Mouse (Mus musculus) CH12.LX (cell line): Measurements from ENCODE around the gene Plppr3. TPM values are rescaled to one million over a fixed set of nuclear protein-coding genes. Genes with fewer than 3 reads are reported as not detected.

Experiments
- DNase-seq: peaks from one replicate; pipeline ENCODE4 v3.0.0-alpha.2; 2013; ENCODE audit errors: extremely low read depth
- H3K27ac ChIP-seq: 2 replicates; pipeline ENCODE4 v1.5.1; 2012; ENCODE audit warnings: low read depth, mild to moderate bottlenecking, control low read depth, moderate library complexity; ENCODE audit not compliant: insufficient read depth
- H3K27me3 ChIP-seq: replicated peaks from 2 replicates; pipeline ENCODE3; 2012; ENCODE audit warnings: inconsistent platforms
- H3K36me3 ChIP-seq, 2 experiments: replicated peaks in 1 of 2; 2 replicates each; pipeline versions ENCODE3 to v1.6.1; 2012; ENCODE audit warnings: inconsistent platforms in 1 of 2, low read length in 1 of 2, mild to moderate bottlenecking in 1 of 2, mixed read lengths in 1 of 2, moderate library complexity in 1 of 2; ENCODE audit not compliant: control insufficient read depth in 1 of 2, insufficient read depth in 1 of 2
- H3K4me1 ChIP-seq, 2 experiments: 2 replicates each; pipeline ENCODE4 v1.6.1; 2012; ENCODE audit warnings: inconsistent platforms in 1 of 2, moderate library complexity in 1 of 2; ENCODE audit not compliant: insufficient read depth in 2 of 2, control insufficient read depth in 1 of 2
- H3K4me2 ChIP-seq: 2 replicates; pipeline ENCODE4 v1.6.1; 2012; ENCODE audit warnings: low read depth, mild to moderate bottlenecking, control low read depth; ENCODE audit not compliant: poor library complexity, insufficient read depth, severe bottlenecking
- H3K4me3 ChIP-seq, 3 experiments: fragments of 150-350 bp in 1 of 3; sonication (generic) in 1 of 3; replicated peaks in 1 of 3; 2 replicates each; pipeline versions ENCODE3 to v1.5.1; 2011 to 2012; ENCODE audit warnings: low read depth in 2 of 3, low read length in 2 of 3, mild to moderate bottlenecking in 2 of 3, moderate library complexity in 2 of 3, control low read depth in 1 of 3, improper control_type of control experiment in 1 of 3, inconsistent platforms in 1 of 3, mixed read lengths in 1 of 3; ENCODE audit not compliant: poor library complexity in 1 of 3
- H3K79me2 ChIP-seq: replicated peaks from 2 replicates; pipeline ENCODE4 v1.6.1; 2012; ENCODE audit warnings: mild to moderate bottlenecking, moderate library complexity; ENCODE audit not compliant: control insufficient read depth, poor library complexity, insufficient read depth, severe bottlenecking; ENCODE audit errors: extremely low read depth
- H3K9ac ChIP-seq: 2 replicates; pipeline ENCODE4 v1.6.1; 2012; ENCODE audit warnings: low read depth, mild to moderate bottlenecking, control low read depth, moderate library complexity; ENCODE audit not compliant: insufficient read depth
- H3K9me3 ChIP-seq: replicated peaks from 2 replicates; pipeline ENCODE3; 2012; ENCODE audit warnings: low read length, inconsistent platforms, mixed read lengths
- CHD2 ChIP-seq: IDR thresholded peaks from 2 replicates; pipeline ENCODE4 v1.6.1; 2011; ENCODE audit warnings: low read length, improper control_type of control experiment
- E2F4 ChIP-seq: IDR thresholded peaks from 2 replicates; pipeline ENCODE4 v1.6.1; 2011; ENCODE audit warnings: low read depth, low read length, improper control_type of control experiment; ENCODE audit not compliant: insufficient replicate concordance
- GABPA ChIP-seq: IDR thresholded peaks from 2 replicates; pipeline ENCODE4 v1.6.1; 2012; ENCODE audit warnings: low read depth, low read length, improper control_type of control experiment, inconsistent platforms; ENCODE audit not compliant: insufficient replicate concordance
- HCFC1 ChIP-seq: IDR thresholded peaks from 2 replicates; pipeline ENCODE4 v1.6.1; 2012; ENCODE audit warnings: low read depth, mild to moderate bottlenecking, inconsistent platforms, low read length, improper control_type of control experiment
- JUN ChIP-seq: IDR thresholded peaks from 2 replicates; pipeline ENCODE4 v1.6.1; 2011; ENCODE audit warnings: low read depth, mild to moderate bottlenecking, low read length, improper control_type of control experiment, moderate library complexity; ENCODE audit not compliant: insufficient read depth
- JUND ChIP-seq: conservative IDR thresholded peaks from 2 replicates; pipeline ENCODE4 v1.6.1; 2011; ENCODE audit warnings: low read depth, low read length, improper control_type of control experiment
- MAFK ChIP-seq: IDR thresholded peaks from 2 replicates; pipeline ENCODE4 v1.6.1; 2011; ENCODE audit warnings: low read length, improper control_type of control experiment; ENCODE audit not compliant: insufficient replicate concordance
- MAX ChIP-seq: IDR thresholded peaks from 2 replicates; pipeline ENCODE4 v1.6.1; 2011; ENCODE audit warnings: low read length, improper control_type of control experiment
- MEF2A ChIP-seq: IDR thresholded peaks from 2 replicates; pipeline ENCODE4 v1.6.1; 2014; ENCODE audit warnings: low read depth, mild to moderate bottlenecking, inconsistent platforms, low read length, improper control_type of control experiment, borderline replicate concordance
- MYC ChIP-seq: IDR thresholded peaks from 2 replicates; pipeline ENCODE4 v1.6.1; 2011; ENCODE audit warnings: low read depth, mild to moderate bottlenecking, improper control_type of control experiment, low read length
- NRF1 ChIP-seq: IDR thresholded peaks from 2 replicates; pipeline ENCODE4 v1.6.1; 2014; ENCODE audit warnings: low read depth, mild to moderate bottlenecking, inconsistent platforms, low read length, improper control_type of control experiment, moderate library complexity
- POLR2AphosphoS2 ChIP-seq: IDR thresholded peaks from 2 replicates; pipeline ENCODE4 v1.6.1; 2011; ENCODE audit warnings: low read depth, low read length, improper control_type of control experiment
- RAD21 ChIP-seq: IDR thresholded peaks from 2 replicates; pipeline ENCODE4 v1.6.1; 2011; ENCODE audit warnings: low read depth, mild to moderate bottlenecking, low read length, improper control_type of control experiment, moderate library complexity
- TBP ChIP-seq: conservative IDR thresholded peaks from 2 replicates; pipeline ENCODE4 v1.6.1; 2011; ENCODE audit warnings: low read depth, low read length, improper control_type of control experiment
- UBTF ChIP-seq: IDR thresholded peaks from 2 replicates; pipeline ENCODE4 v1.6.1; 2012; ENCODE audit warnings: low read depth, mild to moderate bottlenecking, inconsistent platforms, low read length, improper control_type of control experiment, moderate library complexity
- ZC3H11A ChIP-seq: IDR thresholded peaks from 2 replicates; pipeline ENCODE4 v1.6.1; 2012; ENCODE audit warnings: low read depth, mild to moderate bottlenecking, inconsistent platforms, low read length, improper control_type of control experiment
- ZKSCAN1 ChIP-seq: IDR thresholded peaks from 2 replicates; pipeline ENCODE4 v1.6.1; 2012; ENCODE audit warnings: low read depth, inconsistent platforms, low read length, improper control_type of control experiment, borderline replicate concordance
- ZMIZ1 ChIP-seq: IDR thresholded peaks from 2 replicates; pipeline ENCODE4 v1.6.1; 2012; ENCODE audit warnings: low read depth, mild to moderate bottlenecking, inconsistent platforms, low read length, improper control_type of control experiment
- ZNF384 ChIP-seq: IDR thresholded peaks from 2 replicates; pipeline ENCODE4 v1.6.1; 2012; ENCODE audit warnings: low read depth, low read length, improper control_type of control experiment, inconsistent platforms
- dilution Hi-C: fragments of 300-500 bp; cut with MboI; formaldehyde crosslinking; loops from 2 replicates; pipeline ENCODE4 v1.14.3; 2020; ENCODE audit warnings: low sequenced_read_pairs; ENCODE audit not compliant: extremely low pct_unique_long_range_greater_than_20kb, extremely low pct_ligation_motif_present
- in situ Hi-C: fragments of 300-500 bp; cut with MboI; formaldehyde crosslinking; loops from 3 replicates; pipeline ENCODE4 v1.14.3; 2019; ENCODE audit warnings: low sequenced_read_pairs, low pct_ligation_motif_present, low pct_unique_long_range_greater_than_20kb, mixed read lengths
- polyA plus RNA-seq: library from polyadenylated mRNA; unstranded; fragments of >175 nt; gene quantifications from 2 replicates; pipeline ENCODE4 v1.2.1, GENCODE M21; 2012; ENCODE audit warnings: low read depth; ENCODE audit not compliant: insufficient read length
- total RNA-seq, 2 experiments: library from RNA; depleted of rRNA; stranded (reverse); fragments of 300-350 nt in 1 of 2; fragments of >200 nt in 1 of 2; gene quantifications; 2 replicates each; pipeline ENCODE4 v1.2.3; 2012 to 2014

Gene Plppr3
- total and polyA plus RNA-seq, 3 experiments, result 0.47 to 3.4 TPM; not detected in 1

DNA sequence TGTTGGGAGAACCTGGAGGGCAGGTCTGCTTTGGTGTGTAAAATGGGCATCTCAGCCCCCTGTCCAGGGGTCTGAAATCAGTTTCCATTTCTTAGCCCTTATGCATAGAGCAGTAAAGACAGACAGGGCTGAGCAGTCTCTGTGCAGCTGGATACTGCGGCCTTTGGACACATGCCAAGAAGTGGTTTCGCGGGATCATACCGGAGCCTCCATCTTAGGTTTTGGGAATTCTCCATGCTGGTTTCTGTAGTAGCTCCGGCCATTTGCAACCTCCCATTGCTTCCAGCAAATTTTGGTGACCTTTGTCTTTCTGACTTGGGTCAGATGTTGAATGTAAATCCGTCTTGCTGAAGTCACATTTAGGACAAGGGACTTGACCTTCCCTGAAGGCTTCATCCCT, 31.0 kb downstream of the Plppr3 start:
- no peaks in the 10 kb centered on the region for H3K36me3 ChIP-seq
- H3K4me3 ChIP-seq, result no peak overlapping the region
- dilution Hi-C loops (no loop called here), in situ Hi-C loops (no loop called here)
- no peaks in the 10 kb centered on the region for H3K9me3 ChIP-seq
- DNase-seq, result no peak
- H3K79me2 ChIP-seq, result no peaks in the 10 kb centered on the region
- peaks cover 7% of the 10 kb centered on the region for H3K27me3 ChIP-seq
- no peak overlapping the region for H3K27ac ChIP-seq
- H3K4me2 ChIP-seq, result no peak overlapping the region
- H3K9ac ChIP-seq, result no peak overlapping the region
- TF ChIP-seq ZKSCAN1, result no peak
- no peak for TF ChIP-seq MAFK
- no peak for TF ChIP-seq ZMIZ1
- no peak for TF ChIP-seq MAX
- no peak for TF ChIP-seq RAD21
- no peak for TF ChIP-seq GABPA
- no peak for TF ChIP-seq UBTF
- no peak for TF ChIP-seq NRF1
- no peak for TF ChIP-seq E2F4
- no peak for TF ChIP-seq ZC3H11A
- TF ChIP-seq POLR2AphosphoS2, result no peak
- TF ChIP-seq HCFC1, result no peak
- TF ChIP-seq JUND, result no peak
- TF ChIP-seq CHD2, result no peak
- TF ChIP-seq MYC, result no peak
- H3K4me1 ChIP-seq, result no peaks in the 10 kb centered on the region

DNA sequence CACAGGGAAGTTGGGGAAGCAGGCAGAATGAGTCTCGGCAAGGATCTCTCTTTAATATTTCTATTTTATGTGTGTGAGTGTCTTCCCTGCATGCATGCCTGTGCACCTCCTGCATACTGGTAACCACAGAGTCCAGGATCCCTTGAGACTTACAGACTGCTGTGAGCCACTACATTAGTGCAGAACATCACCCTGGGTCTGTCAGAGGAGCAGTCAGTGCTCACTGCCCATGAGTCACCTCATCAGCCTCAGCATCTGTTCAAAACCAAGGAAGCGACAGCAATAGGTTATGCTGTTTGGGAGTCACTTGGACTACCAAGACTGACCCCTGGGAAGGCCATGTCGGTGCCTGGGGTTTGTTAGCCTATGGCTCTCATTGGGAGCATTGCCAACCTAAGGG, 32.1 kb downstream of the Plppr3 start:
- Histone ChIP-seq H3K27me3 (peaks cover 7% of the 10 kb centered on the region), H3K4me3 (no peak overlapping the region), H3K79me2 (no peaks in the 10 kb centered on the region), H3K9me3 (no peaks in the 10 kb centered on the region), H3K27ac (no peak overlapping the region), H3K4me1 (no peaks in the 10 kb centered on the region), H3K9ac (no peak overlapping the region), H3K4me2 (no peak overlapping the region), H3K36me3 (no peaks in the 10 kb centered on the region)
- no peak for TF ChIP-seq JUN
- TF ChIP-seq NRF1, result no peak
- no peak for TF ChIP-seq MEF2A
- no peak for TF ChIP-seq ZNF384
- TF ChIP-seq TBP, result no peak
- in situ Hi-C loops, result no loop called here
- no peak for DNase-seq
- dilution Hi-C loops, result no loop called here
